Mouse (Mus musculus) heart, embryonic 14.5 days (tissue): ENCODE results near the gene Gm29609. TPM values are rescaled to one million over a fixed set of nuclear protein-coding genes. Genes with fewer than 3 reads are reported as not detected.

Experiments used
- ATAC-seq: fragments of 200-750 bp; cut with Nextera tagmentation; 2 replicates; pipeline ENCODE4 v1.8.0; 2017; ENCODE audit warnings: low read depth, moderate TSS enrichment; ENCODE audit not compliant: insufficient number of reproducible peaks, insufficient read depth, low FRiP score
- H3K27ac ChIP-seq, 2 experiments: fragments of 200-500 bp in 1 of 2; fragments of 300-500 bp in 1 of 2; sonication (generic) in 1 of 2; replicated peaks in 1 of 2; 2 replicates each; pipeline ENCODE4 v1.5.1; 2012 to 2014; ENCODE audit warnings: low read depth in 2 of 2, low read length in 2 of 2, control low read depth in 1 of 2, mild to moderate bottlenecking in 1 of 2, mixed read lengths in 1 of 2; ENCODE audit not compliant: control insufficient read depth in 1 of 2, insufficient read depth in 1 of 2
- H3K27me3 ChIP-seq: fragments of 300-500 bp; sonication (generic); 2 replicates; pipeline ENCODE4 v1.6.1; 2014; ENCODE audit warnings: mild to moderate bottlenecking, low read length, control low read depth; ENCODE audit not compliant: control insufficient read depth, insufficient read depth
- H3K36me3 ChIP-seq: fragments of 300-500 bp; sonication (generic); 2 replicates; pipeline ENCODE4 v1.6.1; 2014; ENCODE audit warnings: mild to moderate bottlenecking, control low read depth, low read length, mixed read lengths; ENCODE audit not compliant: control insufficient read depth, insufficient read depth
- H3K4me1 ChIP-seq, 2 experiments: fragments of 200-500 bp in 1 of 2; fragments of 300-500 bp in 1 of 2; sonication (generic) in 1 of 2; 2 replicates each; pipeline ENCODE4 v1.6.1; 2012 to 2014; ENCODE audit warnings: low read length in 2 of 2, control low read depth in 1 of 2, mixed read lengths in 1 of 2; ENCODE audit not compliant: control insufficient read depth in 2 of 2, insufficient read depth in 2 of 2
- H3K4me2 ChIP-seq: fragments of 300-500 bp; sonication (generic); 2 replicates; pipeline ENCODE4 v1.6.1; 2014; ENCODE audit warnings: mild to moderate bottlenecking, low read length
- H3K4me3 ChIP-seq, 2 experiments: fragments of 200-500 bp in 1 of 2; fragments of 300-500 bp in 1 of 2; sonication (generic) in 1 of 2; 2 replicates each; pipeline ENCODE4 v1.5.1; 2012 to 2014; ENCODE audit warnings: low read length in 2 of 2, mild to moderate bottlenecking in 2 of 2, control low read depth in 1 of 2, low read depth in 1 of 2, moderate library complexity in 1 of 2; ENCODE audit not compliant: control insufficient read depth in 1 of 2, insufficient read depth in 1 of 2
- H3K9ac ChIP-seq: fragments of 300-500 bp; sonication (generic); 2 replicates; pipeline ENCODE4 v1.6.1; 2014; ENCODE audit warnings: mild to moderate bottlenecking, low read length
- H3K9me3 ChIP-seq: fragments of 300-500 bp; sonication (generic); 2 replicates; pipeline ENCODE4 v1.6.1; 2016; ENCODE audit warnings: low read length, control low read depth; ENCODE audit not compliant: control insufficient read depth
- WGBS: fragments of 180-500 bp; shearing (Covaris S2); extraction: QIAGEN DNeasy Blood & Tissue Kit; methylation state at CpG from one replicate; pipeline ENCODE4 v1.1.7; 2014; 5-methylcytosine and 5-hydroxymethylcytosine counted together
- polyA plus RNA-seq: library from polyadenylated mRNA; unstranded; fragments of >200 nt; fragmentation: Nextera tagmentation; extraction: Ambion mirVana; gene quantifications from 2 replicates; pipeline ENCODE4 v1.2.1, GENCODE M21; 2014

Gene Gm29609
- polyA plus RNA-seq, 1 experiment from 2014 or later: 1.1 TPM

GRCm38 (mm10) chr5:31164878-31165277 is 14.8 kb downstream of the Gm29609 start:
- Histone ChIP-seq H3K4me2 (no peak overlapping the region), H3K27me3 (no peaks in the 10 kb centered on the region), H3K9me3 (no peaks in the 10 kb centered on the region), H3K9ac (no peak overlapping the region), H3K4me1 (no peaks in the 10 kb centered on the region), H3K4me3 (no peak overlapping the region), H3K27ac (no peak overlapping the region), H3K36me3 (peaks cover 98% of the 10 kb centered on the region)
- 83% methylated on average over 1 of the region's 1 CpGs for WGBS
- no peak for ATAC-seq

DNA sequence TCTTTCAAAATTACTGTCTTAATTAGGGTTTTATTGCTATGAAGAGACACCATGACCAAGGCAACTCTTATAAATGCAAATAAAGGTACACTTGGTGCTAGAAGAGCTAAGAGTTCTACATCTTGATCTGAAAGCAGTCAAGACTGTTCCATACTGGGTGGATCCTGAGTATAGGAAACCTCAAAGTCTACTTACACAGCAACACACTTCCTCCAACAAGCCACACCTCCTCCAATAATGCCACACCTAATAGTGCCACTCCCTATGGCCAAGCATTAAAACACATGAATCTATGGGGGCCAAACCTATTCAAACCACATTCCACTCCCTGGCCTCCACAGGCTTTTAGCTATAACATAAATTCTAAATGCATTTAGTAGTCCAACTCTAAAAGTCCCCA is 17.2 kb downstream of the Gm29609 start:
- ATAC-seq: no peak
- H3K9me3 ChIP-seq: no peaks in the 10 kb centered on the region

GRCm38 (mm10) chr5:31154152-31154553 is 25.6 kb downstream of the Gm29609 start, which contains the start of gene Mpv17:
Gene Mpv17, minus strand, starts transcription at chr5:31154251.
- H3K27ac ChIP-seq: peak within 1 kb of the TSS; percentile 6 to 69; a peak in 3 of 4 replicates
- H3K9ac ChIP-seq: peak within 1 kb of the TSS; percentile 81
- peak within 1 kb of the TSS; percentile 94 for H3K4me2 ChIP-seq
- peaks cover 47% of the 10 kb centered on the region for H3K36me3 ChIP-seq
- H3K4me1 ChIP-seq: peaks cover 5 to 12% of the 10 kb centered on the region in 2 experiments; a peak in 3 of 4 replicates
- under 1% methylated on average over 19 of the region's 19 CpGs for WGBS
- peak within 1 kb of the TSS; percentile 59 to 62 for H3K4me3 ChIP-seq
- H3K27me3 ChIP-seq: no peaks in the 10 kb centered on the region
- H3K9me3 ChIP-seq: no peaks in the 10 kb centered on the region
- ATAC-seq: peak; percentile 87

More for the DNA sequence above, 17.2 kb downstream of the Gm29609 start:
- no peak overlapping the region for H3K9ac ChIP-seq
- H3K27me3 ChIP-seq: no peaks in the 10 kb centered on the region
- peaks cover 98% of the 10 kb centered on the region for H3K36me3 ChIP-seq
- no peaks in the 10 kb centered on the region for H3K4me1 ChIP-seq
- H3K4me2 ChIP-seq: no peak overlapping the region
- no peak overlapping the region for H3K4me3 ChIP-seq
- H3K27ac ChIP-seq: no peak overlapping the region

DNA sequence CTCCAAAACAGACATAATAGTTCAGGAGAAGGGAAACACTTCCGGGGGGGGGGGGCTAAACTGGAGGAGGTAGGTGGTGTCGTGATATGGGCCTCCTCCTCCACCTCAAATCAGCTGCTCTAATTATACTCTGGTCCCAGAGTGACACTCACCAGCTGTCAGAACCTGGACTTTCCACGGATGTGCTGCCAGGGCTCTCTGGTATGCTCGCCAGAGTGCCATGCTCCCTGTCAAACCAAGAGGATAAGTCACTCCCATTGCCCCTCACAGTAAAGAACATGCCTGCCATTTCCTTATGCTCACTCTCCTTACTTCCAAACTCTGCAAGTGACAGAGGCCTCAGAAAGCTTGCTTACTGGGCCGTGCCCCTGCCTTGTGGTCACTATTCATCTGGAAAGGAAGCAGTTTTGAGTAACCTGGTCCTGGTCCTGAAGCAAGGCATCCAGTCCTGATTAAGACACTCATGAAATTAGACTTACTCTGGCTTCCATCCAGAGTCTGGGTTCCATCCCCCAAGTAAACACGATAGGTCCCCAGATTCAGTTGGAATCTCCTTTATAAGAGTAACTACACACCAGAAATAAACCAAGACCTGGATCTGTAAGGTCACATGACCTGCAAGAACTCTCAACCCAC is 26.1 kb downstream of the Gm29609 start:
- peaks cover 5 to 12% of the 10 kb centered on the region in 2 experiments; a peak in 3 of 4 replicates for H3K4me1 ChIP-seq
- WGBS: 22% methylated on average over 6 of the region's 6 CpGs
- H3K9ac ChIP-seq: peak overlapping the region; percentile 81
- H3K27me3 ChIP-seq: no peaks in the 10 kb centered on the region
- H3K36me3 ChIP-seq: peaks cover 45% of the 10 kb centered on the region
- H3K9me3 ChIP-seq: no peaks in the 10 kb centered on the region
- peak overlapping the region; percentile 59 to 62 for H3K4me3 ChIP-seq
- H3K27ac ChIP-seq: peak overlapping the region; percentile 6 to 69; a peak in 3 of 4 replicates
- peak overlapping the region; percentile 94 for H3K4me2 ChIP-seq
- no peak for ATAC-seq

DNA sequence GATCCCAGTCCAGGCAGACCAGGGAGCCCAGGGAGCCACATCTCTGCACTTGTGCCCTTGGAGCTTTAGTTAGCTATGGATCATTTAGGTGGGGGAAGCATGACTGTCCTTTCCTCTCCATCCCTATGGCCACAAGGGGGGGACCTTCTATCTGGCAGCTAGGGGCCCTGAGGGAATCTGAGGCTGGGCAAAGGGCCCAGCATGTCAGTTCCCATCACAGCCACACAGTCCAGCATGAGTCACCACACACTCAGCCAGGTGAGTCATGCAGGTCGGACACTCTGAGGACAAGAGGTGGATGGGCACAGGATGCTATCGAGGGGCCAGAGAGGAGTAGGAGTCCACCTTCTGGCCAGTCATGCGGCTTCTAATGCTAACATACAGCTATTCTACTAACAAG is 28.0 kb downstream of the Gm29609 start:
- Histone ChIP-seq H3K27me3 (no peaks in the 10 kb centered on the region), H3K4me2 (no peak overlapping the region), H3K9ac (peak overlapping the region; percentile 16; the same call in 1 of the 2 replicates), H3K27ac (no peak overlapping the region), H3K36me3 (peaks cover 37% of the 10 kb centered on the region), H3K4me3 (no peak overlapping the region), H3K9me3 (no peaks in the 10 kb centered on the region), H3K4me1 (peaks cover 5 to 12% of the 10 kb centered on the region in 2 experiments; a peak in 3 of 4 replicates)
- WGBS: 55% methylated on average over 3 of the region's 3 CpGs
- no peak for ATAC-seq

DNA sequence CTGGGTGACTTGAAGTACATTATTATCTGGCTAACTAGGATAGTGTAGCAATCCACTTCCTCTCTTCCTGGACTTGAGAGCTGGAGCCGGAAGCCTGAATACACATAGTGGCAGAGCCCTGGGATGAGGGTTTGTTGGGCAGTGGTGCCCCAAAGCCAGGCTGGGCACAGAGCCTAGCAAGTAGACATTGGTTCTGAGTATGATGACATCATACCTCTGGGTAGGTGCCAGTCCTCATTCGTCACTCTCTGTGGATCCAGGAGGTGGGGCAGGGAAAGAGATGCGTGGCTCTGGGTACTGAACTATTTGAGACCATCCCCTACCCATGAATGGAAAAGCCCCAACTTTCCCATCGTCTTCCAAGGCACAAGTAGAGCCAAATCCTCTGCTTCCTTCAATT is 29.9 kb downstream of the Gm29609 start:
- 77% methylated on average over 4 of the region's 4 CpGs for WGBS
- Histone ChIP-seq H3K9me3 (no peaks in the 10 kb centered on the region), H3K9ac (no peak overlapping the region), H3K36me3 (peaks cover 39% of the 10 kb centered on the region), H3K4me2 (no peak overlapping the region), H3K4me3 (no peak overlapping the region), H3K27ac (no peak overlapping the region), H3K4me1 (peaks cover 5 to 12% of the 10 kb centered on the region in 2 experiments; a peak in 3 of 4 replicates), H3K27me3 (no peaks in the 10 kb centered on the region)
- ATAC-seq: no peak

- H3K4me1 ChIP-seq: peaks cover 15 to 21% of the 10 kb centered on the region in 2 experiments; a peak in 3 of 4 replicates
- H3K4me3 ChIP-seq: peak overlapping the region; percentile 32 to 36; a peak in 3 of 4 replicates
Observed at GRCm38 (mm10) chr5:31138968-31139425, 40.7 kb downstream of the Gm29609 start.

More at GRCm38 (mm10) chr5:31138968-31139425, 40.7 kb downstream of the Gm29609 start:
- WGBS: 8% methylated on average over 9 of the region's 9 CpGs
- Histone ChIP-seq H3K9me3 (no peaks in the 10 kb centered on the region), H3K4me2 (peak overlapping the region; percentile 60), H3K36me3 (peaks cover 18% of the 10 kb centered on the region), H3K27me3 (peaks cover 56% of the 10 kb centered on the region), H3K27ac (no peak overlapping the region), H3K9ac (no peak overlapping the region)
- no peak for ATAC-seq
